Mouse (Mus musculus) common myeloid progenitor, adult 5-6 weeks (primary cell): Measurements from ENCODE around the gene Ythdf2. TPM values are rescaled to one million over a fixed set of nuclear protein-coding genes. Genes with fewer than 3 reads are reported as not detected.
A peak's percentile ranks its signal among the peaks of the same experiment; 100 is the strongest.

ENCODE experiments used
- ATAC-seq: replicated peaks from 2 replicates; pipeline ENCODE4 v1.8.0; 2016; ENCODE audit warnings: low read depth, mild to moderate bottlenecking, moderate TSS enrichment, inconsistent platforms; ENCODE audit not compliant: poor library complexity, severe bottlenecking
- total RNA-seq: library from RNA; stranded (forward); fragments of 200-1000, 187-1606 nt; gene quantifications from 2 replicates; pipeline ENCODE4 v1.2.3, GENCODE M21; 2017

The Ythdf2 gene
- total RNA-seq, 1 experiment from 2014 or later = 70.9 TPM

- ATAC-seq = no peak
These were observed 786 bp downstream of the Ythdf2 start for GRCm38 (mm10) chr4:132211091-132211942.

GRCm38 (mm10) chr4:132210325-132210724 lies 1.8 kb downstream of the Ythdf2 start:
- no peak for ATAC-seq

- no peak for ATAC-seq
These were observed 2.8 kb downstream of the Ythdf2 start for GRCm38 (mm10) chr4:132209299-132209698.

- ATAC-seq = no peak
These were observed 4.8 kb downstream of the Ythdf2 start for GRCm38 (mm10) chr4:132207280-132207679.

- no peak for ATAC-seq
These were observed 13.3 kb downstream of the Ythdf2 start for GRCm38 (mm10) chr4:132198771-132199170.

- peak; percentile 58 for ATAC-seq
These were observed 13.8 kb downstream of the Ythdf2 start for GRCm38 (mm10) chr4:132198285-132198712.

- ATAC-seq = no peak
These were observed 17.1 kb downstream of the Ythdf2 start for GRCm38 (mm10) chr4:132194975-132195374.

- peak; percentile 48; the same call in 1 of the 2 replicates for ATAC-seq
These were observed 17.7 kb downstream of the Ythdf2 start for GRCm38 (mm10) chr4:132194373-132194772.

- ATAC-seq = no peak
These were observed 24.2 kb downstream of the Ythdf2 start for GRCm38 (mm10) chr4:132187826-132188401.

GRCm38 (mm10) chr4:132183162-132183561 lies 28.9 kb downstream of the Ythdf2 start:
- no peak for ATAC-seq

- 0 out of 2 replicates have a peak, but pooled peaks have one; percentile 19 for ATAC-seq
These were observed 30.1 kb downstream of the Ythdf2 start for GRCm38 (mm10) chr4:132181721-132182658.

GRCm38 (mm10) chr4:132180710-132181109 lies 31.4 kb downstream of the Ythdf2 start:
- no peak for ATAC-seq

- ATAC-seq = peak; percentile 86
These were observed 33.5 kb downstream of the Ythdf2 start for GRCm38 (mm10) chr4:132178630-132179059.

- no peak for ATAC-seq
These were observed 35.6 kb downstream of the Ythdf2 start for GRCm38 (mm10) chr4:132176474-132176873.

GRCm38 (mm10) chr4:132170891-132171290 lies 41.2 kb downstream of the Ythdf2 start:
- ATAC-seq = no peak

GRCm38 (mm10) chr4:132169761-132170160 lies 42.3 kb downstream of the Ythdf2 start:
- no peak for ATAC-seq

GRCm38 (mm10) chr4:132169271-132169670 lies 42.8 kb downstream of the Ythdf2 start:
- ATAC-seq = no peak

GRCm38 (mm10) chr4:132167436-132167835 lies 44.7 kb downstream of the Ythdf2 start:
- ATAC-seq = no peak

GRCm38 (mm10) chr4:132166350-132167290 lies 45.5 kb downstream of the Ythdf2 start:
- no peak for ATAC-seq
